Comparison of ENCODE assay signal across 14 mouse cellular contexts in the genomic region with DNA sequence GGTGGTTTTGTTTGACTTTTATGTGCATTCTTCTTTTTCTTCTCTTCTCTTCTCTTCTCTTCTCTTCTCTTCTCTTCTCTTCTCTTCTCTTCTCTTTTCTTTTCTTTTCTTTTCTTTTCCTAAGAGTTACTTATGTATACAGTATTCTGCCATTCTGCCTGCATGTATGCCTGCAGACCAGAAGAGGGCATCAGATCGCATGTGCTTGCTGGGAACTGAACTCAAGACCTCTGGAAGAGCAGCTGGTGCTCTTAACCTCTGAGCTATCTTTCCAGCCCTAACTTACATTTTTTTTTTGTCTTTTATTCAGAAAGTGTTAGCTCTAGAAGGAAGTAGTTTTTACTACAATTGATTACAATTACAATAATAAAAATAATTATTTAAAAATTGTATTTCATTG. TPM values are rescaled to one million over a fixed set of nuclear protein-coding genes. Genes with fewer than 3 reads are reported as not detected.
DNase-seq lines count a peak whose midpoint lies in the region; ATAC-seq and TF ChIP-seq lines count a peak whose summit lies in the region.
"Had no signal": no experiment of that assay in that cellular context is flagged by ENCODE, and none has a peak within 500 bp of the region (broad histone marks: within the 10 kb centered on the region; RNA-seq: fewer than 3 reads in every experiment).

No protein-coding gene starts in this region.

- in situ Hi-C loops in CH12.LX (cut with MboI; ENCODE audit: low pct_ligation_motif_present, low pct_unique_long_range_greater_than_20kb, low sequenced_read_pairs) = loop anchor here (25.0 kb wide), 1 partner anchor 401 kb away; no protein-coding TSS in a partner anchor

- H3K9me3 ChIP-seq in forebrain, postnatal 0 days (ENCODE audit: low read length) = no peaks in the 10 kb centered on the region
- H3K9me3 ChIP-seq in forebrain, embryonic 11.5 days (ENCODE audit: control insufficient read depth, low read length) = no peaks in the 10 kb centered on the region
- H3K9me3 ChIP-seq in liver, embryonic 14.5 days (ENCODE audit: control insufficient read depth, low read length) = no peaks in the 10 kb centered on the region
- H3K9me3 ChIP-seq in CH12.LX (replicated peaks; ENCODE audit: low read length) = peaks cover 8% of the 10 kb centered on the region
- no peaks in the 10 kb centered on the region for H3K9me3 ChIP-seq in hindbrain, embryonic 10.5 days
- H3K9me3 ChIP-seq: forebrain, embryonic 13.5 days had no signal

- WGBS in forebrain, postnatal 0 days = 90% methylated on average over 1 of the region's 1 CpGs
- 89% methylated on average over 1 of the region's 1 CpGs for WGBS in forebrain, embryonic 11.5 days
- 82% methylated on average over 1 of the region's 1 CpGs for WGBS in liver, embryonic 14.5 days (ENCODE audit: insufficient replicate concordance)
- 80% methylated on average over 1 of the region's 1 CpGs for WGBS in hindbrain, embryonic 10.5 days

- dilution Hi-C loops in CH12.LX (cut with MboI; ENCODE audit: extremely low pct_ligation_motif_present, extremely low pct_unique_long_range_greater_than_20kb, low sequenced_read_pairs) = no loop called here

- H3K4me2 ChIP-seq in forebrain, postnatal 0 days (ENCODE audit: low read depth) = no peak overlapping the region
- no peak overlapping the region for H3K4me2 ChIP-seq in forebrain, embryonic 11.5 days (ENCODE audit: low read depth, low read length, severe bottlenecking)
- H3K4me2 ChIP-seq in liver, embryonic 14.5 days (ENCODE audit: low read depth) = no peak overlapping the region
- no peak overlapping the region for H3K4me2 ChIP-seq in CH12.LX (ENCODE audit: insufficient read depth, low read depth, poor library complexity, severe bottlenecking)
- H3K4me2 ChIP-seq: forebrain, embryonic 13.5 days had no signal

- H3K9ac ChIP-seq in forebrain, postnatal 0 days = no peak overlapping the region
- H3K9ac ChIP-seq in forebrain, embryonic 11.5 days (ENCODE audit: low read length) = no peak overlapping the region
- no peak overlapping the region for H3K9ac ChIP-seq in liver, embryonic 14.5 days (replicated peaks)
- H3K9ac ChIP-seq in CH12.LX (ENCODE audit: insufficient read depth, low read depth) = no peak overlapping the region
- H3K9ac ChIP-seq: forebrain, embryonic 13.5 days had no signal

- TF ChIP-seq CTCF in forebrain, postnatal 0 days (IDR thresholded peaks at IDR 0.05; ENCODE audit: low read depth) = peak; percentile 24; the same call in 1 of the 2 replicates
- TF ChIP-seq CTCF in liver, embryonic 14.5 days (IDR thresholded peaks at IDR 0.05; ENCODE audit: low read depth) = peak; percentile 64
- peak in 1 of 2 experiments; percentile 56; a peak in 2 of 4 replicates for TF ChIP-seq CTCF in CH12.LX (conservative IDR thresholded peaks at IDR 0.05 in 1 of 2, IDR thresholded peaks at IDR 0.05 in 1 of 2; ENCODE audit: low read depth in 2 of 2, low read length in 2 of 2)

- no peak for DNase-seq in forebrain, postnatal 0 days
- no peak for DNase-seq in forebrain, embryonic 11.5 days (ENCODE audit: low spot score)
- no peak for DNase-seq in liver, embryonic 14.5 days (ENCODE audit: low read depth in 3 of 3, low spot score in 3 of 3)
- no peak for DNase-seq in liver
- DNase-seq in CH12.LX (ENCODE audit: extremely low read depth) = no peak
- peak; percentile 17 for DNase-seq in c-Kit-positive CD71-positive TER-119-positive erythroid progenitor cells, embryonic 14.5 days (ENCODE audit: low spot score)
- no peak for DNase-seq in gastrocnemius, postnatal 10 days
- no peak for DNase-seq in hindbrain, embryonic 10.5 days (ENCODE audit: low spot score)
- DNase-seq: cerebellum, adult 8-10 months; gastrocnemius, postnatal 14 days; kidney, postnatal 10 days; right cerebral cortex, adult 18-20 months had no signal

- no peak for TF ChIP-seq EP300 in liver, embryonic 14.5 days (IDR thresholded peaks at IDR 0.05; ENCODE audit: low read depth)
- no peak for TF ChIP-seq EP300 in CH12.LX (IDR thresholded peaks at IDR 0.05; ENCODE audit: low read length)

- TF ChIP-seq POLR2A in CH12.LX (IDR thresholded peaks at IDR 0.05; ENCODE audit: low read depth, low read length) = no peak

- no peaks in the 10 kb centered on the region; the same call in none of the 2 replicates for H3K79me2 ChIP-seq in CH12.LX (replicated peaks; ENCODE audit: control insufficient read depth, extremely low read depth, insufficient read depth, poor library complexity, severe bottlenecking)

- TF ChIP-seq RAD21 in CH12.LX (IDR thresholded peaks at IDR 0.05; ENCODE audit: low read depth, low read length) = peak; percentile 24

- no peak for ATAC-seq in forebrain, postnatal 0 days
- no peak for ATAC-seq in forebrain, embryonic 11.5 days (replicated peaks; ENCODE audit: low FRiP score)
- no peak for ATAC-seq in liver, embryonic 14.5 days (ENCODE audit: insufficient read depth)
- ATAC-seq: activated CD4-positive, CD25-positive, alpha-beta regulatory T cell, adult 4 months; forebrain, embryonic 13.5 days had no signal

- no peak overlapping the region for H3K4me3 ChIP-seq in forebrain, postnatal 0 days (ENCODE audit: low read depth, low read length)
- H3K4me3 ChIP-seq in forebrain, embryonic 11.5 days (ENCODE audit: low read depth, low read length) = no peak overlapping the region
- H3K4me3 ChIP-seq in liver, embryonic 14.5 days (ENCODE audit: insufficient read depth in 1 of 2, low read depth in 2 of 2, low read length in 2 of 2) = no peak overlapping the region
- H3K4me3 ChIP-seq in CH12.LX (replicated peaks in 1 of 3; ENCODE audit: low read depth in 2 of 3, low read length in 2 of 3, poor library complexity in 1 of 3) = no peak overlapping the region
- H3K4me3 ChIP-seq in hindbrain, embryonic 10.5 days = no peak overlapping the region
- H3K4me3 ChIP-seq: forebrain, embryonic 13.5 days had no signal

- no peaks in the 10 kb centered on the region for H3K4me1 ChIP-seq in forebrain, postnatal 0 days (ENCODE audit: insufficient read depth)
- H3K4me1 ChIP-seq in forebrain, embryonic 11.5 days (replicated peaks; ENCODE audit: control insufficient read depth, insufficient read depth, low read length) = no peaks in the 10 kb centered on the region
- H3K4me1 ChIP-seq in liver, embryonic 14.5 days (replicated peaks; ENCODE audit: control insufficient read depth in 2 of 2, insufficient read depth in 2 of 2, low read length in 1 of 2) = no peaks in the 10 kb centered on the region
- no peaks in the 10 kb centered on the region for H3K4me1 ChIP-seq in CH12.LX (ENCODE audit: control insufficient read depth in 1 of 2, insufficient read depth in 2 of 2)
- H3K4me1 ChIP-seq in hindbrain, embryonic 10.5 days (replicated peaks) = no peaks in the 10 kb centered on the region
- H3K4me1 ChIP-seq: forebrain, embryonic 13.5 days had no signal

- peaks cover 28% of the 10 kb centered on the region for H3K36me3 ChIP-seq in forebrain, postnatal 0 days (ENCODE audit: insufficient read depth)
- H3K36me3 ChIP-seq in forebrain, embryonic 11.5 days (ENCODE audit: control insufficient read depth, insufficient read depth, low read length) = peaks cover 9% of the 10 kb centered on the region; the same call in 1 of the 2 replicates
- H3K36me3 ChIP-seq in liver, embryonic 14.5 days (replicated peaks; ENCODE audit: control insufficient read depth, insufficient read depth, low read depth) = peaks cover 24% of the 10 kb centered on the region
- H3K36me3 ChIP-seq in CH12.LX (replicated peaks in 1 of 2; ENCODE audit: control insufficient read depth in 1 of 2, insufficient read depth in 1 of 2, low read length in 1 of 2) = peaks cover 29 to 65% of the 10 kb centered on the region in 2 experiments
- peaks cover 79% of the 10 kb centered on the region for H3K36me3 ChIP-seq in hindbrain, embryonic 10.5 days

- H3K27ac ChIP-seq in forebrain, postnatal 0 days (ENCODE audit: low read depth, low read length) = no peak overlapping the region
- H3K27ac ChIP-seq in forebrain, embryonic 11.5 days (ENCODE audit: low read depth, low read length) = no peak overlapping the region
- H3K27ac ChIP-seq in liver, embryonic 14.5 days = no peak overlapping the region
- H3K27ac ChIP-seq in CH12.LX (ENCODE audit: insufficient read depth, low read depth) = no peak overlapping the region
- H3K27ac ChIP-seq in hindbrain, embryonic 10.5 days = no peak overlapping the region
- H3K27ac ChIP-seq: forebrain, embryonic 13.5 days had no signal

- H3K27me3 ChIP-seq in forebrain, postnatal 0 days (ENCODE audit: insufficient read depth, low read length) = no peaks in the 10 kb centered on the region
- no peaks in the 10 kb centered on the region for H3K27me3 ChIP-seq in forebrain, embryonic 11.5 days (ENCODE audit: control insufficient read depth, insufficient read depth, low read length)
- no peaks in the 10 kb centered on the region for H3K27me3 ChIP-seq in liver, embryonic 14.5 days (ENCODE audit: control insufficient read depth, insufficient read depth, low read length)
- no peaks in the 10 kb centered on the region for H3K27me3 ChIP-seq in CH12.LX (replicated peaks)
- no peaks in the 10 kb centered on the region for H3K27me3 ChIP-seq in hindbrain, embryonic 10.5 days (ENCODE audit: insufficient read depth, poor library complexity, severe bottlenecking)
- H3K27me3 ChIP-seq: forebrain, embryonic 13.5 days had no signal

TF ChIP-seq in CH12.LX, 34 proteins besides CTCF, POLR2A, EP300 and RAD21:
- no peak for TF ChIP-seq MAFK (IDR thresholded peaks at IDR 0.05; ENCODE audit: insufficient replicate concordance, low read length)
- TF ChIP-seq SMC3 (IDR thresholded peaks at IDR 0.05; ENCODE audit: low read depth, low read length) = peak; percentile 49; the same call in 1 of the 2 replicates

RNA-seq across cellular contexts. Expression of a gene that starts 7.2 kb away (rescaled TPM):
- total RNA-seq in forebrain, postnatal 0 days (2014; rRNA removed) = 43.9 and 84.0 TPM in 2 replicates
- polyA plus RNA-seq in forebrain, postnatal 0 days (2015; fragmentation: Nextera tagmentation; extraction: Ambion mirVana) = 47.5 and 48.8 TPM in 2 replicates
- 64.7 and 73.9 TPM in 2 replicates for polyA plus RNA-seq in forebrain, embryonic 11.5 days (2014; fragmentation: Nextera tagmentation; extraction: Ambion mirVana)
- polyA plus RNA-seq in liver, embryonic 14.5 days (2012; rRNA removed) = 17.7 and 22.7 TPM in 2 replicates
- 38.5 and 45.7 TPM in 2 replicates for polyA plus RNA-seq in liver, embryonic 14.5 days (2014; fragmentation: Nextera tagmentation; extraction: Ambion mirVana)
- total RNA-seq in CH12.LX (2012; rRNA removed) = 31.6 and 38.9 TPM in 2 replicates
- total RNA-seq in CH12.LX (2014; rRNA removed) = 51.4 and 53.0 TPM in 2 replicates
- 36.3 and 36.5 TPM in 2 replicates for polyA plus RNA-seq in CH12.LX (2012; ENCODE audit: insufficient read length, low read depth)
- total RNA-seq in gastrocnemius, postnatal 10 days (2021) = 10 to 100 TPM; 26.4 to 29.9 TPM
- 58.1 and 70.7 TPM in 2 replicates for polyA plus RNA-seq in hindbrain, embryonic 10.5 days (2016; fragmentation: Nextera tagmentation; extraction: Ambion mirVana)
